Mouse (Mus musculus) gastrocnemius, adult 8-10 months (tissue): ENCODE measurements around the gene Ppp4r1. TPM values are rescaled to one million over a fixed set of nuclear protein-coding genes. Genes with fewer than 3 reads are reported as not detected.

Source experiments
- DNase-seq, 2 experiments: peaks; one replicate each; pipeline ENCODE4 v3.0.0; 2022; ENCODE audit warnings: low spot score in 2 of 2
- total RNA-seq, 4 experiments: library from RNA; stranded (reverse); gene quantifications; 2 replicates each; pipeline ENCODE4 v1.2.4; 2022

Gene Ppp4r1
- total RNA-seq, 4 experiments from 2014 or later = 19.7 to 25.4 (median 22.0) TPM

DNA sequence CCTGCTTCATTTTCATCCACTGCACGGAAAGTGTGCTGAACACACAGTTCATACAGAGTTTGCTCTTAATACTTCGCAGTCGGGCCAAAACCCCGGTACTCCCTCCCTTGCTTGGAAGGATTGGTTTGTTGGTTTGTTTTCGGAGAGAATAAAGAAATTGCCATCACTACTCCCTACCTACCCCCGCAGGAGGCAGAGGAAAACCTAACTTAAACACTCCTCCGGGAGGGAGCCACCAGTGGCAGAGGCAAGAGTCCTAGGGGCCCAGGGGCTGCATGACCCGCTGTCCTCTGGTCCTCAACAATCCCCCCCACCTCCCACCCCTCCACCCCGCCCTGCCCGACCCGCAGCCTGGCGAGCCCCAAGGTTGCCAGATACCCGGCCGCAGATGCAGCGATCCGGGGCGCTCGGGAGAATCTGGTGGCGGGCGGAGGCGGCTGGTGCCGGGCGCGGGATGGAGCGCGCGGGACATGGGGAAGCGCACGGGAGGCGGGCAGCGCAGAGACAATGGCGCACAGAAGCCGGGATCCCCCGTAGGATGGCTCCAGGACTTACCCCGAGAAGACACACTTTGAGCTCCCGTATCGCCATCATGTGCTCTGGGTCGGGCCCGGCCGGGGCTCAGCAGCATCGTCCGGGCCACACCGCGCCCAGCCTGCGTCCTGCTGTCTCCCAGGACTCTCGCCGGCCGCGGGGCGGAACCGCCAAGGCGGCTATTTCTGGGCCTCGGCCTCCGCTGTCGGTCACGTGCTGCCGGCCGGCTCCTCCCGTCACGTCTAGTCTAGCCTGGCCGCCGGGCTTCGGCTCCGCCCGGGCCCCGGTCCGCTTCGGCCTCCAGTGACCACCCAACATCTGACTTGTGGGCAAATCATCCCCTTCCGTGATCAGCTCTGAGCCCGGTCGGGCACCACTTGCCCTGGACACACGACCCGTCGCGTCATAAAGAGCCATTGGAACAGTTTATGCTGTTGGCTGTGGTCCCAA lies 10.1 kb upstream of the Ppp4r1 start, which contains the start of gene Rab31:
Gene Rab31 (minus strand): TSS at position 802 of the 984 bp plus-strand sequence.
- DNase-seq = peak; percentile 77 to 78

DNA sequence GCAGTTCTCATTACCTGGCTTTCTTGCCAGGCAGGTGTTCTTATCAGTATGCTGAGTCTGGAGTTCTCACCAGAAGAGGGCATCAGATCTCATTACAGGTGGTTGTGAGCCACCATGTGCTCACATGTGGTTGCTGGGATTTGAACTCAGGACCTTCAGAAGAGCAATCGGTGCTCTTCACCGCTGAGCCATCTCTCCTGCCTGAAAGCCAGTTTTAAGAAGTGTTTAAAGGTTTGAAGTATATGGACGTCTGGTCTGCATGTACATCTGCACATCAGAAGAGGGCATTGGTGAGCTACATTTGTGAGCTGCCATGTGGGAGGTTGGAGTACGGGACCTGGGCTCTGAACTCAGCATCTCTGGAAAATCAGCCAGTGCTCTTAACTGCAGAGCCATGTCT lies 8.8 kb upstream of the Ppp4r1 start:
- DNase-seq = no peak

DNA sequence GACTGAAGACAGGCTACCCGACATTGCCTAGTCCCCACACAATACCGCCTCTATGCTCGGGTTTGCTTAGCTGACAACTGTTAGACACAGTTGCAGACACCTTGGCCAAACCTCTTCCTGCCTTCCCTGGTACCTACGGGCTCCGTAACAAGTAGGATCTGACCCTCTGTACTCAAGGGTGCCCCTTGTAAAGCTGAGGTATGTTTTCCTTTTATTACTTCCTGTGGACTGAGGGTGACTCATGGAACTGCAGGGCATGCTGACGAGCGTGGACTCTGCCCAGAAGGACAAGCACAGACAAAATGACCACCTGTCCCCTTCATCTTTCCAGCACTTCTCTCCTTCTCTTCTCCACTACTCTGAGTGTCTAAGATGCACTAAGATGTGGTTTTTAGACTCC lies 7.9 kb upstream of the Ppp4r1 start:
- DNase-seq = no peak

DNA sequence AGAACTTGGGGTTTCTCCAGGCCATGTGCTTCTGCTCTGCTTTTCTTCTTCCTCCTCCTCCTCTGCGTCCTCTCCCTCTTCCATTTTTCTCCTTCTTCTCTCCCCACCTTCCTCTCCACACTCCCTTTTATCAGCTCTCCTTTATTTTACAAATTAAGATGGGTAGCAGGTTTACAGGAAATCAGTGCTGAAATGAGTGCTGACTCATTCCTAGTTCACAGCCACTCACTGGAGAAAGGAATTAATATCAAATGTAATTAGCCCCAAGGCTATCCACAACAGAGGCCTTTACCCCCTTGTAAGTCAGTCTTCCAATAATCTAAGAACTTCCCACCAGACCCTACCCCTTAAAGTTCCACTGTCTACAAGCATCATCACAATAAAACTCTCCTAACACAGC lies 6.1 kb upstream of the Ppp4r1 start:
- DNase-seq = no peak

DNA sequence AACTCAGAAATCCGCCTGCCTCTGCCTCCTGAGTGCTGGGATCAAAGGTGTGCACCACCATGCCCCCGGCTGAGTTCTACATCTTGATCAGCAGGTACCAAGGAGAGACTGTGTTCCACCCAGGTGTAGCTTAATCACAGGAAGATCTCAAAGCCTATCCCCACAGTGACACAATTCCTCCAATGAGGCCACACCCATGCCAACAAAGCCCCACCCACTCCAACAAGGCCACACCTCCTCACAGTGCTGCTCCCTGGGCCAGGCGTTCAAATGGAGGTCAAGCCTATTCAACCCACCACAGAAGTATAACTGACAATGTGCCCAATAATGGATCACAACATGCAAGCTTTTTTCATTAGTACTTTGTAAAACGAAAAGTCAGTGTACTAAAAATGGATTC lies 4.9 kb upstream of the Ppp4r1 start:
- no peak for DNase-seq

DNA sequence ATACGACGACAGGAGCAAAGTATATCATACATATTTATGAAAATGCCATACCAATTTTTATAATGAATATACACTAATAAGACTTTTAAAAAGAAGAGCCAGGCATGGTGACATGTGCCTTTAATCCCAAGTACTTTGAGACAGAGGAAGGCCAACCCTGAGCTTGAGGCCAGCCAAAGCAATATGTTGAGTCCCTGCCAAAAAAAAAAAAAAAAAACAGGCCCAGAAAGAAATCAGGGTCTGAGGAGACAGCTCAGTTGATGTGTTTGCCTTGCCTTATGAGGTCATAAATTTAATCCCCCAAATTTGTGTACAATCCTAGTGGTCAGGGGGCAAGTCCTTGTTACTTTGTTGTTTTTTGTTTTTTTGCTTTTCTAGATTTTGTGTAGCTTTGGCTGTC lies 1.4 kb upstream of the Ppp4r1 start:
- no peak for DNase-seq

DNA sequence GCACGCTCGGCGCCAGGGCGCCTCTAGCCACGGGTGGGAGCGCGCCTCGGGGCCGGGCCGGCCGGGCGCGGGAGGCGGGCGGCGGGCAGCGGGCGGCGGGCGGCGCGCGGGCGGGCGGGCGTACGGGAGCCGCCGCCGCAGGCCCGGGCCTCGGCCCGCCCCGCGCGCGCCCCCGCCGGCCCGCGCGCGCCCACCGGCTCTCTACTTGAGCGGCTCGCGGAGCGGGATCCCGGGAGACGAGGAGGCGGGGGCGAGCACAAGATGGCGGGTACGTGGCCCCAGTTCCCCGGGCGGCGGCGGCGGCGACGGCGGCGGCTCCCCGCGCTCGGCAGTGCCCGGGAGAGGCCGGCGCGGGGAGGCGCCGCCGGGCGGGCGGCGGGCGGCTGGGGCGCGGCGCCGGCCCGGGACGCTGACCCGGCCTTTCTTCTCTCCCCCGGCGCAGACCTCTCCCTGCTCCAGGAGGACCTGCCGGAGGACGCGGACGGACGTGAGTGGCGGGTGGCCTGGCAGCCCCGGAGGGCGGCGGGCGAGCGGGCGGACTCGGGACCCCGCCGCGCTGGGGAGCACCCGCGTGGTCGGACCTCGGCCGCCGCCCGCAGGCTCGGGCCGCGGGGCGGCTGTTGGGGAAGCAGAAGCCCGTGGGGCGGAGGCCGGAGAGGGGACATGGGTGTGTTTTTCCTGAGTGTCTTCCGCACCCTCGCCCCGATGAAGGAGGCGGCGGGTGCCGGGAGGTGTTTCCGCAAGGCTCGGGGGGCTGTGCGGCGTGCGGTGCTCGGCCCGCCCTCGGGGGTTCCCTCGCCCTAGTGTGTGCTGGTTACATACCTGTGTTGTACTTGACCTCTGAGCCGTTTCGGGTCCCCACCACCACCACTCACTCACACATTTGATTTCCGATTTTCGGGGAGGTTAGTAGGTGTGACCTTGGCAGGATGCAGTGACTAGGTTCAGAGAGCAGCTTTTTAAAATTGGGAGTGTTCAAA lies 1.1 kb downstream of the Ppp4r1 start:
- DNase-seq = peak; percentile 59 to 70

DNA sequence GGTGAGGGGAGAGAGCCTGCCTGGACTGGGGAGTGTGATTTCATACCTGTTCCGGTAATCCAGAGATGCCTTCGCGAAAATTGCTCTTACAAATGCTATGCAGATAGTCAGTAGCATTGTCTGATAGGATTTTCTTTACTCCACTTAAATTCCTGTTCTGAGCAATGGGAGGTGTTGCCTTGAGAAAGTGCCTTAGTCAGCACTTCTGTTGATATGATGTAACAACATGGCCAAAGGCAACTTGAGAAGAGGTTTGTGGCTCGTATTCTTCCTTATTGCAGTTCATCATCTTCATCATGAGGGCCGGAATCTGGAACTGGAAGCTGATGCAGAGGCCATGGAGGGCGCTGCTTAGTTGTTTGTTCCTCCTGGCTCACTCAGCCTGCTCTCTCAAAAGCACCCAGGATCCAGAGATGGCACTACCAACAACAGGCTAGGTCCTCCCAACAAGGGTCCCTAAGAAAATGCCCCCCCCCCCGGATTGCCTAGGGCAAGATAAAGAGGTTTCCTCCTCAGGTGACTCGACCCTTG lies 2.3 kb downstream of the Ppp4r1 start:
- no peak for DNase-seq

DNA sequence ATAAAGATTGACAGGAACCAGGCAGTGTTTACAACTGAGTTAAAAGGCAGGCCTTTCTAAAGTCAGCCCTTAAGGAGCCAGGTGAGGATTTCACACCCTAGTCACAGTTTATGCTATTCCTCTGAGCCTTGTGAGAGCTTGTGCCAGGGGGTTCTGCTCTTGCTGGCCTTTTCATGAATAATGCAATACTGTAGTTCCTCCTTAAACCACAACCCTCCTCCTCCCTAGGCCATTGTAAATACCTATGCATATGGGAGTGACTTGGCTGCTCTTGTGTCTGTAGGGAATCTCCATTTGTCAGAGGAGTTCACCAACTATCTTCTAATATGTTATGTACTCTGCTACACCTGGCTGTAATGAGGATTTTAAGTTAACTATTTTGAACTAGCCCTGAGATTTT lies 3.3 kb downstream of the Ppp4r1 start:
- no peak for DNase-seq

DNA sequence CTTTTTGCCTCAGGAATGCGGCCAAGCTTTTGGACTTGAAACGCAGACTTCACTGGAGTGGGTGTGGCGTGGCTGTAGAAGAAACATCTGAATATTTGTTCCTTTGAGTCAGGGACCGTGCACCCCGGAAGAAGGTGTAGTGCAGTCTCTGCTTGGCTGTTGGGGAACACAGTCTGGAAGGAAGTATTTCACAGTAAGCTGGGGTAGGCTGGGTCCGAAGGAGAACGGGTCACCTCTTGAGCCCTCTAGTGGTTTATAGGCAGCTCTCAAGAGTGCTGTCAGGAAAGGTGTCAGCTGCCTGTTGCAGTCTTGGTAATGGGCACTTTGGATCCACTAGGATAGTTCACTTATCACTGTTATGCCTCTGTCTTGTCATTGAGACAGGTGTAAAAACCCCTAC lies 3.9 kb downstream of the Ppp4r1 start:
- DNase-seq = no peak

DNA sequence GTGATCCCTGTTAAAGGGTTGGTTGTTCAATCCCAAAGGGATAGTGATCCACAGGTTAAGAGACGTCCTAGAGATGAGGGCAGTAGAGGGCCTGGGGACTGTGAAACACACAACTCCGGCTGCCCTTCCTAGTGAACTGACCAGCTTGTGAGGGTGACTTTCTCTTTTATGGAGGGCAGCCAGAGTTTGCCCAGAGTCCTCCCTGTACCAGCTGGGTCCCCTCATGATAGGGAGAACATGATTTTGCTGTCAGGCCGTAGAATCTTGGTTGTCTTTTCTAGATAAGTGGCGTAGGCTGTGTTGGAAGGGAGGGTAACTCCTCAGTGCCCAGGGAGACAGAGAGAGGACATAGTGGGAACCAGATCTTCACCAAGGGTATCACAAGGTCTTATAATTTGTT lies 4.9 kb downstream of the Ppp4r1 start:
- no peak for DNase-seq

DNA sequence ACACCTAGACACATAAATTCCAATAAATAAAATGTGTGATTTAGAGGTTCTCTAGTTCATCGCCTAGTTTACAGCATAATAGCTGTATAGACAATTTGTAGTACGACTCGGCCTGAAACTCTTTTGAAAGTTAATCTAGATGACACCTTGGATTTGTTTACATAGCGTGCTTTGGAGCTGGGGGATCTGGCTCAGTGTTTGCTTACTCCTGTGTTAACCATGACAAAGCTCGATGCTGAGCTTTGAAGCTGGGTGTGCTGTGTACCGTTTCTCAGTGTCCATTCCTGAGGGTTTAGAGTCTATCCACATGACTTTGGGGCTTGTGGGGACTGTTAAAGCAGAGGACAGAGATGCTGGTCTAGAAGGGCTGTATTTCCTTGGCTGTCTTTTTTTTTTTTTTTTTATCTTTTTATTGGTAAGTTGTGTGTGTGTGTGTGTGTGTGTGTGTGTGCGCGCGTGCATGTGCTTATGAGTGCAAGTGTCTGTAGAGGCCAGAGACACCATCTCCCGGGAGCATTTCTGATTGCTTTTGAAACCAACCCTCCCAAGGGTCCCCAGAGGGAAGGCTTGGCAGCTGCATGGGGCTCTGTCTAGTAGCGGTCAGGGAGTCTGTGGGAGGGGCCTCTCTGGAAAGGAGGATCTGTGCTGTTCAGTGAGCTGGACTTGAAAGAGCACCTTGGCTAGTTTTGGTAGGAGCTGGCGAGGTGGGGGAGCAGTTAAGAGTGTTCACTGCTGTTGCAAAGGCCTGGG lies 6.3 kb downstream of the Ppp4r1 start:
- DNase-seq = peak; percentile 36 to 72

DNA sequence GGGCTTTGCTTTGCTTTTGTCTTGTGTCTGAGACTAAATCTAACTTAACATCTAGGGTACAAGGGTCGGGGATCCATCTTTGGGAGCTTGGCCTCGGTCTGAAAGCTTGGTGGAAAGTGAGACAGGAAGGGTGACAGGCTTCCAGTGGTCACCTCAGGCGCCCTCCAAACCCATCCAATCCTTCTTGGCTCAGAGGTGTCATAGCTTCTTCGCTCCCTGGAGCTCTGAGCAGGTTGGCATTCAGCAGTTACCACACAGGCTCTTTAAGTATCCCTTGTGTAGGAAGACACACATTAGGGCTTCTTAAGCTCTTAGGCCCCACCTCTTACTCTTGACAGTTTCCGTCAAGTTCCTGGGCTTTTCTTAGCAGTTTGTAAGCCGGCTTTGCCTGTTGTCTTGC lies 7.2 kb downstream of the Ppp4r1 start:
- peak in 1 of 2 experiments; percentile 39 for DNase-seq

DNA sequence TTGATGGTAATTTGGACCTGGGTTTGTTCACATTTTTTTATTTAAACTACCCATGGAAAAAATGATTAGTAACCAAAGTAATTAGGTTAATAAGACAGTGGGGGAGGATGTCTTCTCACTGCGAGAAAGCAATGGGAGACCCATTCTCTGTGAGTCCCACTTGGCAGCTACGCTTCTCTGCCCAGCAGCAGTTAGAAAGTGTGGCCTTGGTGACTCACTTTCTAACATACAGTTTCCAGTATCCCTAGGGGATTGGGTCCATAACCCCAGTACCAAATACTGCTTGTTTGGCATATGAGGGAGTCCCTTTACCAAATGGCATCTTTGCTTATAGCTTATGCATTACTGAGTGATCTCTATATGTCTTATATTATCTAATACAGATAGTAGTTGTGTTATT lies 8.8 kb downstream of the Ppp4r1 start:
- no peak for DNase-seq

DNA sequence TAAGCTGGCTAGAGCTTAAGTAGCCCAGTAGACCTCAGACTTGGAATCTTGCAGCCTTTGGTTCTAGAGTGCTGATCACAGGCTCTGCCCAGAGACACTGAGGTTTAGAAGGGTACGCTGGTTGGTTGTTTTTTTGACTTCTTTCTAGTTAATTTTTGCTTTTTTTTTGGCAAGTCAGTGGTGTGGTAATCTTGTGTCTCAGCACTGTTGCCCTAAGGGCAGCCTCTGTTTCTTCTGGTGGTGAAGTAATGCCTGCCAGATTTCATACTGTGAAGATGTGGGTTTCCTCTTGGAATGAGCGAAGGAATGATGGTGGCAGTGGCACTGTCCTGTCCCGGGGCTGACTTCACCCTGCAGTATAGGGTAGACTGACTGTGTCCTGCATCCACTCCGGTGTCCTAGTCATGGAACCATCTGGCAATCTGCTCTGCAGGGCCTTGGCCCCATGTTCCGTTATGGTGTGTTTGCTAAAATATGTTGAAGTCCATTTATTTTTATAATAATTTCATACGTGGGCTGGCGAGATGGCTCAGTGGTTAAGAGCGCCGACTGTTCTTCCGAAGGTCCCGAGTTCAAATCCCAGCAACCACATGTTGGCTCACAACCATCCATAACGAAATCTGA lies 11.0 kb downstream of the Ppp4r1 start:
- no peak for DNase-seq

DNA sequence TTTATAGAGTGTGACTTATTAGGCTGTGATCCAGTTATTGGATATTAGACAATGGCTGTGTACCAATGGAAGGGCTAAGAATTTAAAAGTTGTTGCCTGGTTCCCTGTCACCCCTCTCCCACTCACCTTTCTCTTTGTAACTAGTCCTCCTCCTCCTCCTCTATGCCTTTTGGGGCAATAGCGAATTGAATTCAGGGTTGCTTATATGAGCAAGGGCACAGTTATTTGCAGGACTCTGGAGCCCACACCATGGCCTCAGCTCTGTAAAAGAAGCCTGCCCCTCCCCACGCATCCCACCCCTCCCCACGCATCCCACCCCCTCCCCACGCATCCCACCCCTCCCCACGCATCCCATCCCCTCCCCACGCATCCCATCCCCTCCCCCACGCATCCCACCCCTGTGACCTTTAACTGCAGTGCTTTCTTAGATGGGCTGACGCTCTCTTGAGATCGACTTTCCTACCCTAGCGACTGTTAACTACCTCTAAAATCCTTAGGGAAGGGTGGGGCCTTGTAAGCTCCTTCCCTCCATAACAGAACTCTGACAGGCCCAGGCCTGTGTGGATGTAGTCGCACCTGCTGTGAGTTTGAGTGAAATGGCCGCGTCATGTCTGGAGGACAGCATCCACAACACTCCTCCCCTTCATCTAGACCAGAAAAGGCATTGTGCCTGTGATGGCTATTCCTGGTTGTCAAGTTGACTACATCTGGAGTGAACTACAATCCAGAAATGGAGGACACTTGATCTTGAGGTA lies 11.9 kb downstream of the Ppp4r1 start:
- DNase-seq = no peak

DNA sequence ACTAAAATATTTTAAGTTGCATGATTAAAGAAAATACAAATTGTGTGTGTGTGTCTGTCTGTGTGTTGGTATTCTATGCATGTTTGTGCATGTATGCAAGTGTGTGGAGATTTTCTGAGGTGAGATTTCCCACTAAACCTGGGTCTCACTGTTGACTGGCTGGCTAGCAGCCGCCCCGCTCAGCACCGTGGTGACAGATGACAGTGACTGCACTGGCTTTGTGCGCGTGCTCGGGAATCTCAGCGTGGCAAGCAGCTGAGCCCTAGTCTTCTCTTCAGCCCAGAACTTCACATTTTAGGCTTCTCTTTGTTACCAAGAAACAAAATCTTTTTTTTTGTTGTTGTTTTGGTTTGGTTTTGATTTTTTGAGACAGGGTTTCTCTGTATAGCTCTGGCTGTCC lies 13.7 kb downstream of the Ppp4r1 start:
- DNase-seq = no peak

DNA sequence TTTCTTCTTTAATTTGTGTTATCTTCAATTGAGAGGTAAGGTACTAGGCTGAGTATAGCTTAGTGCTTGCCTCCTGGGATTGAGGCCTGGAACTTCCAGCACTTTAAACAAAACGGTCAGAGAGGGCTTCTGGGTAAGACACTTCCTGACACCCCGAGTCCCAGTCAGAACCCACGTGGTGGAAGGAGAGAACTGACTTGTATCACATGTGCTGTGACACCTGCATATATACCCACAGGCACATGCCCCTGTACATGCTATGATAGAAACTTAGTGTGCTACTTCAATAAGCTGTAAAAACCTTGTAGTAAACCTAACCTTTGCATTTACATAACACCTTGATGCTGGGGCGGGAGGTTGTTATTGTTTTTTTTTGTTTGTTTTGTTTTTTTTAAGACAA lies 16.1 kb downstream of the Ppp4r1 start:
- no peak for DNase-seq

DNA sequence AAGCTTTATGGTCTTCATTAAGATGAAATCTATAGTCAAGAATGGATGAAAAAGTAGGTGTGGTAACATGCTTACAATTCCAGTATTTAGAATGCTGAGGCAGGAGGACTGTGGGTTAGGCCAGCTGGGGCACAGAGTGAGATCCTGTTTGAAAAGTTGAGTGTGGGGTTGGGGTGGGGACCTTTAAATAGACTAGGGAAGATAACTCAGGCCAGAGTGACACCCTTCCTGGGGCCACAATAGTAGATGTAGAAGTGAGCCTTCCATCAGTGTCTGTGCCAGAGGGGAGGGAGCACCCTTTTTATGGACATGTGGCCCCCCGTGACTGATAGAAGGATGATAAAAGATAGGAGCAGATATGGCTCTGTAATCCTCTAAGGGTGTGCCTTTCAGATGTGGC lies 17.0 kb downstream of the Ppp4r1 start:
- no peak for DNase-seq

DNA sequence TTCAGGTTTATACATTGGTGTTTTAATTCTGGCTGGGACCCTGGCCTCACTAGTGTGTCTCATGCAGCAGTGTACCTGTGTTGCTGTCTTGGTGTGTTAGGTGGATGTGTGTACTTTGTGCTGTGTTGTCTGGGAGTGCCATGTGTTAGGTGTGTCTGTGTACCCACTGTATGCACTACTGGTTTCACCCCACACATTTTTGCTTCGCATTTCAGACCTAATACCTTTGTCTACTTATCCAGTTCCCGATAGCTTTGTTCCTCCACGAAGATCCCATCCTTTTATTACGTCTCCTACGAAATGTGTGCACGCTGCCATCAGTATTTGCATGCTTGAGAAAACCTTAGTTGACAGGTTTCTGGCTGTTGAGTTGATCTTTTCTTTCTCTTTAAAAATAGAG lies 18.1 kb downstream of the Ppp4r1 start:
- no peak for DNase-seq
